Comparison of ENCODE assay signal across 25 mouse cellular contexts in the genomic region with DNA sequence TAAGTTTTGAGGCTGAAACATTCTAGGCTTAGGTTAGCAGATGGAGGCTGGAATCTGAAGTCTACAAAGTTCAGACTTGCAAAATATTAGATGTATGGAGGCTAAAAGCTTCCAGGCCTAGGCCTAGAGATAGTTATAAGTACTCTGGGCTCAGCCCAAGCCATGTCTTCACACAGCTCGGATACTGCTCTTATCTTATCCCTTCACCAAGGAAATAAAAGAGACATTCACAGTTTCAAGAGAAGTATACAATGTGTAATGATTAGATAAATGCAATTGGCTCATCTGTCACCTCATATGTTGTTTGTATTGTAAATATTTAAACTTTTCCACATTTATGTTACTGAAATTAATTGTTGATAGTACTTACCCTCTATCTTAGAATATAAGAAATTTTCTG.
"Had no signal": no experiment of that assay in that cellular context is flagged by ENCODE, and none has a peak within 500 bp of the region (broad histone marks: within the 10 kb centered on the region; RNA-seq: fewer than 3 reads in every experiment).

No protein-coding gene starts in this region.

- H3K4me2 ChIP-seq: heart, embryonic 11.5 days; heart, embryonic 13.5 days; heart, embryonic 15.5 days; hindbrain, embryonic 14.5 days; intestine, embryonic 15.5 days; limb, embryonic 13.5 days; limb, embryonic 15.5 days had no signal

- H3K4me1 ChIP-seq: heart, embryonic 13.5 days; heart, embryonic 15.5 days; intestine, embryonic 15.5 days; limb, embryonic 13.5 days; limb, embryonic 15.5 days had no signal

- H3K4me3 ChIP-seq: gastrocnemius, adult 2 months; heart, adult 2 months; heart, embryonic 13.5 days; heart, embryonic 15.5 days; intestine, embryonic 15.5 days; layer of hippocampus, adult 2 months; left cerebral cortex, adult 2 months; limb, embryonic 13.5 days; limb, embryonic 15.5 days had no signal

- DNase-seq: gastrocnemius, adult 2 months; gastrocnemius, postnatal 10 days; gastrocnemius, postnatal 36 days; heart, adult 11 months; heart, adult 2 months; heart, postnatal 14 days; heart, postnatal 36 days; kidney, adult 18-20 months; kidney, adult 8-10 months; kidney, postnatal 10 days; kidney, postnatal 25 days; kidney, postnatal 4 days; left cerebral cortex, postnatal 4 days had no signal

- H3K9me3 ChIP-seq: heart, embryonic 13.5 days; heart, embryonic 15.5 days; intestine, embryonic 15.5 days; limb, embryonic 13.5 days; limb, embryonic 15.5 days had no signal

- H3K9ac ChIP-seq: heart, embryonic 13.5 days; heart, embryonic 15.5 days; hindbrain, embryonic 14.5 days; intestine, embryonic 15.5 days; limb, embryonic 13.5 days; limb, embryonic 15.5 days had no signal

- H3K27ac ChIP-seq: gastrocnemius, adult 2 months; heart, adult 2 months; heart, embryonic 13.5 days; heart, embryonic 15.5 days; hindbrain, embryonic 14.5 days; intestine, embryonic 15.5 days; layer of hippocampus, adult 2 months; left cerebral cortex, adult 2 months; limb, embryonic 13.5 days; limb, embryonic 15.5 days had no signal

- ATAC-seq: hindbrain, embryonic 16.5 days; inflammation-experienced regulatory T-cells, adult 6 months; intestine, embryonic 15.5 days; intestine, postnatal 0 days had no signal

- H3K27me3 ChIP-seq: heart, embryonic 13.5 days; heart, embryonic 15.5 days; intestine, embryonic 15.5 days; limb, embryonic 13.5 days; limb, embryonic 15.5 days had no signal

- H3K36me3 ChIP-seq: heart, embryonic 13.5 days; heart, embryonic 15.5 days; intestine, embryonic 15.5 days; limb, embryonic 13.5 days; limb, embryonic 15.5 days had no signal
